Mouse (Mus musculus) heart, adult 10 weeks (tissue): ENCODE results near the gene Glycam1. TPM values are rescaled to one million over a fixed set of nuclear protein-coding genes. Genes with fewer than 3 reads are reported as not detected.

Experiments used
- polyA plus RNA-seq: library from polyadenylated mRNA; stranded (reverse); fragments of 350-450 nt; fragmentation: Illumina TruSeq; extraction: RNeasy Lipid Tissue Mini Kit (QIAGEN cat#74804); gene quantifications from one replicate; pipeline ENCODE4 v1.2.3, GENCODE M21; 2014; ENCODE audit warnings: low read depth, low replicate concordance

Glycam1 gene
- not detected for polyA plus RNA-seq

GRCm38 (mm10) chr15:103564981-103565380 is at the start of gene Glycam1:
Gene Glycam1, minus strand, starts transcription at chr15:103565081.

GRCm38 (mm10) chr15:103537822-103538213 is 27.1 kb downstream of the Glycam1 start, which contains the start of gene Ppp1r1a:
Gene Ppp1r1a, minus strand, starts transcription at chr15:103538003.

Other genes with a start within 250 kb of the Glycam1 start
- 11.8 TPM for gene Zfp385a, start 225.0 kb downstream of the Glycam1 start, polyA plus RNA-seq
- gene Itga5, start 198.3 kb downstream of the Glycam1 start, polyA plus RNA-seq: 35.8 TPM
- gene Gtsf1, start 134.6 kb downstream of the Glycam1 start, polyA plus RNA-seq: not detected
- gene Gtsf2, start 116.6 kb downstream of the Glycam1 start, polyA plus RNA-seq: not detected
- 4.0 TPM for gene Nckap1l, start 111.3 kb downstream of the Glycam1 start, polyA plus RNA-seq
- gene Pde1b, start 62.0 kb downstream of the Glycam1 start, polyA plus RNA-seq: 2.4 TPM
- gene Ppp1r1a, start 27.1 kb downstream of the Glycam1 start, polyA plus RNA-seq: 4.1 TPM
- gene Mucl1, start 190.4 kb upstream of the Glycam1 start, polyA plus RNA-seq: not detected